Mouse (Mus musculus): ENCODE data around the gene R3hdml. TPM values are rescaled to one million over a fixed set of nuclear protein-coding genes. Genes with fewer than 3 reads are reported as not detected.
A peak's percentile ranks its signal among the peaks of the same experiment; 100 is the strongest.
"Not testable (repeated sequence)": the region's sequence is repeated elsewhere in the genome, so short reads cannot be mapped to it uniquely, and the experiment has no call there.

Gene R3hdml
- not detected for total RNA-seq (2021)
- long read RNA-seq, experiment 1 = 0 reads
- long read RNA-seq, experiment 2, partial matches to known transcripts = 0 of 1 reads
- long read RNA-seq, experiment 2, other reads (novel, unspliced or antisense) = 1 of 1 reads

DNA sequence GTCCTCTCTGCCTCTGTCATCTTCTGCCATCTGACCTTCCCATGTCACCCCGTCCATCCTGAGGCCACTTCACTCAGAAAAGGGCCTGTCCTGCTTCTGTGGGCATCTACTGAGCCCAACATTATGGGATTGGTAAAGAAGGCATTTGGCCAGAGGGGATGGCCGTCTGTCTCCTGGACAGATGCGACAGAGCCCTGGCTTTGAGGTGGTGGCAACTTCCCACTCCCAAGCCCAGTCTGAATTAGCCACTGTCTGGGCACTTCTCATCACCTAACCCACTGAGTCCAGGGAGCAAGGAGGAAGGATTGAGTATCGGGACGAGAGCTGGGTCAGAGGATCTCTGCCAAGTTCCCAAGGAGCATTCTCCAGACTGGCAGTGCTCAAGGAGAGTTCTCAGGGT, at the start of gene R3hdml:
TSS of gene R3hdml (plus strand) at position 301 of the 400 bp plus-strand sequence.
- no peak for DNase-seq

DNA sequence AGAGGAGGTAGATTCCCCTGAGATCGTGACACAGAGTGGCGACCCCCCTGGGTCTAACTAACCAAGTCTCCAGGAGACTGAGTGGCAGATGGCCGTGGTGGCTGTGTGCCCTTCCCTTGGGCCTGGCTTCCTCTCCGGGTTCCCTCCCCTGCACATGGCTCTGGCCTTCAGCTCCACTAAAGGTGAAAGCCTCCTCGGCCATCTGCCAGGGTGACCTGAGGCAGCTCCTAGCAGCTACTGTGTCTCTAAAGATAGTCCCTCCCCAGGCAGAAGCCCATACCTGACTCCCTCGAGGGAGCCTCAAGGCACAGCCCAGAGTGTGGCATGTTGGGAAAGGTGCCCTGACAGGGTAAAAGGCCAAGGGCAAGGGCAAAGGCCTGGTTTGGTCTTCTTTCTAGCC, 48.6 kb upstream of the R3hdml start:
- DNase-seq = no peak

DNA sequence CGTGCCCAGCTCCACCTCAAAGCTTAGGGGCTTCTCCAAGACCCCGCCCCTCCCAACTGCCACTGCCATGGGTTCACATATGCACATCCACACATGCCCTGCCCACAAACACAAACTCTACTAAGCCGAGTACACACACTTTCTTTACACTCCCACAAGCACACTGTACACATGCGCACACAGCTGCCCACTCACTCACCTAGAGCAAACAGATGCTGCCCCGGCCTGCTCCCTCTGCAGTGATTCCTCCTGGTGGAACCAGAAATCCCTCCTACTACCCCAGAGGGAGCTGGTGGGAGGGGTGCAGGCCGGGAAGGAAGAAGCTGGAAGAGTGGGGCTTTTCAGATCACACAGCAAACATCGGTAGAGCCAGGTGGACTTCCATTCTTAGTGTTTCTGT, 48.1 kb upstream of the R3hdml start:
- no peak for DNase-seq

DNA sequence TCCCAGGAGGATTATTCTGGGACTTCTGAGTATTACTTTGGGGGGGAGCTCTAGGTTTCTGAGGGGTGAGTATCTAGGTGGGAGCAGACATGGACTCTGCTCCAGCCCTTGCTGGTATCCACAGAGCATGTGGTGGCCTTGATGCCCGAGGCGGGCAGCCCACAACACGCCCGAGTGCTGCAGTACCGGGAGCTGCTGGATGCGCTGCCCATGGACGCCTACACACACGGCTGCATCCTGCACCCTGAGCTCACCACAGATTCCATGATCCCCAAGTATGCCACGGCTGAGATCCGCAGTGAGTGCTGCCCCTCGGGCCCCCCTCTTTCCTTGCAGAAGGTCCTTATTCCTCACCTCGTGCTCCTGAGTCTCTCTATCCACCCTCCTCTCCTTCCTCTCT, 44.7 kb upstream of the R3hdml start:
- no peak for DNase-seq

DNA sequence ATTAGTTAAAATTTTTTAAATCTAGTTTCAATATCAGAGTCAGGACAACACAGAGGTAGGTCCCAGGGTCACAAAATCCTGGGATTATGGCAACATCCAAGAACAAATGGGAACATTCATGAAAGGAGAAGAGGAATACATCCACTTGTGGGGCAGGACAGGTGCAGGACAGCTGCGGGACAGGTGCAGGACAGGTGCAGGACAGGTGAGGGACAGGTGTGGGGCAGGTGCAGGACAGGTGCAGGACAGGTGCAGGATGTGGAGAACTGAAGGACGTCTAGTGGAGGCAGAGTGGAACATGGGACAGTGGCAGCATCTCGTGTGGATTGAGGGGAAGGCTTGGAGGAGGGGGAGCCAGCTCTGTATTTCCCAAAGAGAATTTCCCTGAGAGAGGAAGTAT, 42.8 kb upstream of the R3hdml start:
- no peak for DNase-seq

DNA sequence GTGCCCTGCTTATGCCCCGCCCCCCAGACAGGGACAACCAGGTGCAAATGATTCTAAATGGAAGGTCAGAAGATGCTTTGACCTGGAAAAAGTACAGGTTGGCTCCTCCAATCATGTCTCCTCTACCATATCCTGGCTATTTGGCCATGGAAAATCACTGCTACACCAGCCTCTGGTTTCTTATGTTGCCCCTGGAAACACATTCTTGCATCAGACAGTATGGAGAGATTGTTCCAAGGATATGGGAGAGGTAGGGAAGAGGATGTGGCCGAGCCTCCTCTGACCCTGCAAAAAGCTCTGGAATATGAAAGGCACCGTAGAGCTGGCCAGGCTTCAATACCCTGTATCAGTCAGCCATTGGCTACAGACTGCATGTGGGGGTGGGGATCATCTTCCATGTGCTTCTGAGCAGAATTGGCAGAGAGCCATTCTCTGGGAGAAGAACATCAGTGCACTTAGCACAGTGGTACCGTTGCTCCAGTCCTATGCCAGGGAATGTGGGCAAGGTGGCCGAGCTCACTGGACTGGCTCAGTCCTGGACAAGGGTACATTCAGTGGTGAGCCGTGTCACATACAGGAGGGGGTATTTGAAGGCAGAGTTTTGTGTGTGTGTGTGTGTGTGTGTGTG, 41.3 kb upstream of the R3hdml start:
- no peak for DNase-seq

DNA sequence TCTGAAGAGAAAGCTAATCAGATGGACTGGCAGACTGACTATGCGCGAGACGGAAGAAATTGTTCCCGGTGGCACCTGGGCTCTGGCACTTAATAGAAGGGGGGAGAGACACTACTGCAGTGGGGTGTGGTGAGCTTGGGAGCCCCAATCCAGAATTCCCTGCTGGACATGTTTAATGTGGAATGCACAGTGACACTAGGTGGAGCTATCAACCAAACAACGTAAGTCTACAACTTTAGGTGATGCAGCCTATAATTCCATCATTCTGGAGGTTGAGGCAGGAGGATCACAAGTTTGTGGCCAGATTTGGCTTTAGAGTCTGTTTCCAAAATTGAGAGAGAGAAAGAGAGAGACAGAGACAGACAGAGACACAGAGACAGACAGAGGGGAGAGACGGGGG, 39.4 kb upstream of the R3hdml start:
- DNase-seq = no peak

DNA sequence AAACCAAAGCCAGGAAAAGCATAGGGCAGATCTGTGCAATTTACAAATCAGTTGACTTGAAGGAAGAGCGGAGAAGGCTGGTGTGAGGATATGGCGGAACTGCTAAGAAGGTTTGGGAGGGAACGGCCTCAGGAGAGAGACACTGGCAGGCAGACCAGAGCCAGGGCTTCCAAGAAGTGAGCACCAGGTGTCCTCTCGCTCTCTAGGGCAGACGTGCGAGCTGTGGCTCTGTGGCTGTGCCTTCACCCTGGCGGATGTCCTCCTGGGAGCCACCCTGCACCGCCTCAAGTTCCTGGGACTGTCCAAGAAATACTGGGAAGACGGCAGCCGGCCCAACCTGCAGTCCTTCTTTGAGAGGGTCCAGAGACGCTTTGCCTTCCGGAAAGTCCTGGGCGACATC, 38.7 kb upstream of the R3hdml start:
- no peak for DNase-seq

DNA sequence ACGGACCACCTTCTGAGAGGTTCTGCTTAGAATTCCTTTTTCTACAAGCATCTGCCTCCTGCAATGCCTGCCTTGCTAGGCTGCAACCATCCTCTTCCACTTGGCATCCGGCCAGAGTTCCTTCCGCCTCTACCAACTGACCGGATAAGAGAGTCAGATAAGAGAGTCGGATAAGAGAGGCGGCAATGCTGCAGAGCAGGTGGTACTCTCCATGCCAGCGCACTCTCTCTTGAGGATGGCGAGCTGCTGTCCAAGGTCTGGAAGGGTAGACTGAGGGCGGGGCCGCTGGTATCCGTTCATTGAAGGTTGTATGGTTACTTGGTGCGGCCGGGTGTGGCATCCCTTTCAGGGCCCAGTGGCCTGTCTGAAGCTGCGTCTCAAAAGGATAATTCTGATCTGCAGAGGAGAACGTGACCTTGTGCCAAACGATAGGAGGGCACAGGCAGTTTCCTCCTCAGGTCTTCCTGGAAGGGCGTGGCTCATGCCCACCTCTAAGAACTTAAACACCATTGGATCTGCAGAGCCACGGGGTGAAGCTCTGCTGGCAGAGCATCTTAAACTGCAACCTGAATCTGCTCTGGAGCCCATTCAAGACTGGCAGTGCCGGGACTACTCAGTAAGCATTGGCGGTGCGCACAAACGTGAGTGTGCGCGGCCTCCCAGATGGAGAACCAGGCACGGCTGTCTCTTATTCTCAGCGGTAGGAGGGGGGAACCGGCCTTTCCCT, 33.4 kb upstream of the R3hdml start:
- DNase-seq = no peak

DNA sequence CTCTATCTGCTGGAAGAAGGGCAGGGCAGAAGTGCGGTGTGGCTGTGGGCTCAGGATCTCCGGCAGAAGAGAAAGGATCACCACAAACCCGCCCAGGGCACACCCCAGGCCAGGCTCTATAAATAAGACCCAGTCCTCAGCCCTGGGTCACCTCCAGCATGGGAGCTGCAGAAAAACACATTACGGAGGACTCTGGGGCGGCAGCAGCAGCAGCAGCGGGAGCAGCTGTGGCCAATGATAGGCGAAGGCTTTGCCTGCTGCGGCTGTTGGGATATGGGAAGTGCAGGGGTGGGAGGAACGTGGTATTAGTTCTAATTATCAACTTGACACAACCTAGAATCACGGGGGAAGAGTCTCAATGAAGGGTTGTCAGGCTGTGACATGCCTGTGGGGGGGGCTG, 32.7 kb upstream of the R3hdml start:
- DNase-seq = no peak

DNA sequence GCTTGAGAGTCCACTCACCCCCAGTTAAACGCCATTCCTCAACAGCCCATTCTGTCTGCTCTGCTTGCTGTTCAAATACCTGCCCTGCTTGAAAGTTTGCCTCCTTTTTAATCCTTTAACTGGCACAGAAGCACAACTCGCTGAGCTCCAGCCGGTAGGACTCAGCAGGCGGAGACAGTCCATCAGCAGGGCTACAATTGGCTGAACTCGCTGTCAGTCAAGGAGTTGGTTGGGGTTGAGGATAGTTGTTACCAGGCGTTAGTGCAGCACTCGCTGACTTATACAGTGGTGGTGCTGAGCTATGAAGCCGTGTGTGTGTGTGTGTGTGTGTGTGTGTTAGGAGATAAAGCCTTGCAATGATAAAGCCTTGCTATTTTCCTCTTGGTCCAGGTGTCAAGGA, 31.5 kb upstream of the R3hdml start:
- DNase-seq = no peak

DNA sequence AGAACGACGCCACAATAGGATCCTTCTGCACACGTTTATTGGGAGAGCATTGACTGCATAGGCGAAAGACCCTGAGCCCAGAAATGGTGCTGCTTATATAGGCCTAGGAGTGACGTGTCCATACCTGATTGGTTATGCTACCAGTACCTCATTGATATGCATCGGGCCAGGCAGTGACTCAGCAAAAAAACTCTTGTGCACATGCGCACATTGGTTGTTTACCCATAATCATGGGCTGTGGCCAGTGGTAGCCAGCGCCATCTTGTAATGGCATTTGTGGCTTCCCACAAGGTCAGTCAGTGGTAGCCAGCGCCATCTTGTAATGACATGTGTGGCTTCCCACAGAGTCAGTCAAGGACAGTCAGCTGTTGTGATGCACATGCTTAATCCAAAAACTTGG, 30.8 kb upstream of the R3hdml start:
- not testable (repeated sequence) for DNase-seq

DNA sequence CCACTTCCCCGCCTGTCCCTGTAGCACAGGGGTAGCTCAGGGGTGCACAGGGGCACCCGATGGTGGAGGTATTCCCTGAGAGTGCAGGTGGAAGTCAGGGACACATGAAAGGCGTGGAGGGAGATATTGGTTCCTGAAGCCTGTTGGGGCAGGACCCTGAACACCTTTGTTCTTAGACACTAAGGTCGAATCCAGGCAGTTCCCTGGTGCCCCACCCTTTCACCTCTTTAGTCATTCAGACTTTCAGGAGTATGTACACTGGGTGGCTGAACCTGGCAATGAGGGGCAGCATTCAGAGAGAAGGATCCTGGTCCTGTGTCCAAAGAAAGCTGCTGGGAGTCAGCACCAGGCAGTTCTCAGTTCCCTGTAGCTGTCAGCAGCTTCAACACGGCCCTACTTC, 29.7 kb upstream of the R3hdml start:
- DNase-seq = no peak

DNA sequence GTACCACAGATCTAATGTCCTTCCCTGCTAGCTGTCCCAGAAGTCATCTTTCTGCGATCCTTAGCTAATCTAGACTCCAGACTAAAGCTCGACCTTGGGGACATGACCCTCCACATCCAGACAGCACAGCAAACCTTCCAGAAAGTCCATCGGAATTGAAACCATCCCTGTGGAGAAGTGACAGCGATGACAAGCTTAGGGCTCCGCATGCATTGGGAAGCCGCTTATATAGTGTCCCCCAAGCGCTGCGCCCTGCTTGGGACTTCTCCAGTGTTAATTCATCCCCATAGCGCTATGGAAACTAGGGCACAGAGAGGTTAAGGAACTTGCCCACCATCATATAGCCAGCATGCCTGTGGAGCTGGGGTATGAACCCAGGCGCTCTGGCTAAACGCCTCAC, 29.3 kb upstream of the R3hdml start:
- DNase-seq = no peak

DNA sequence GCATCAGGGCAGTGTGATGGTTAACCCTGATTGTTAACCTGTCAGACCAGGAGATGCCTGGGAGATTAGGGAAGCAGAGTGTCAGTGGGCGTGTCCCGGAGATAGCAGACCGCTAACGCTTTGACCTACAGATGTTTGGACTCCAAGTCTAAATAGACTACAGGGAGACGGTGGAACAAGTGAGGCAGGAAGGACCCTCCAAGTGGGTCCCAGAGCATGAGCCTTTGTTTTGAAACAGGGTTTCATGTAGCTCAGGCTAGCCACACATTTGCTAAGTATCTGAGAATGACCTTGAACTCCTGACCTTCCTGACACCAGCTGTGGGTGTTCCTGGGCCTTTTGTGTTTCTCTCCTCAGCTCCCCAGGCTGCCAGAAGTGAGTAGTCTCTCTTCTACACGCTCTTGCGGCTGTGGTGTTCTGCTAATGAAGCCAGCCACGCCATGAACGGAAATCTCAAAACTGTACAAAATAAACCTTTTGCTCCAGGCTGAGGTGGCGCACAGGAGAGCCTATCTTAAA, 28.8 kb upstream of the R3hdml start:
- no peak for DNase-seq

DNA sequence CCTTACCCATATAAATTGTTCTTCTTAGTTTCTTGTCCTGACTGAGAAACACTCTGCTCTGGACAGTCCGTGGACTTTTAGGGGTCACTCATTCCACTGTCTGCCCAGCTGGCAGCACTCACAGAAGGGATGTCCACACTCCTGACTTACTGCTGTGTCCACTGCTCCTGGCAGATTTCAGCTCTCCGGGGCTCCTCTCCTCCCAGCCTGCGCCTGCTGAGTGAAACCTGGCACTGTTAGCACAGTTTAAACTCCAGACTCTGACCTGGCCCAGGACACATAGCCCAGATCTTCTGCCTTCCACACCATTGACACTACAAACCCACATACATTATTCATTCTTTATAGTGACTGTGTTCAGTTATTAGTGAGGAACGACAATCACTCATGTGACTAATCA, 28.1 kb upstream of the R3hdml start:
- DNase-seq = no peak

DNA sequence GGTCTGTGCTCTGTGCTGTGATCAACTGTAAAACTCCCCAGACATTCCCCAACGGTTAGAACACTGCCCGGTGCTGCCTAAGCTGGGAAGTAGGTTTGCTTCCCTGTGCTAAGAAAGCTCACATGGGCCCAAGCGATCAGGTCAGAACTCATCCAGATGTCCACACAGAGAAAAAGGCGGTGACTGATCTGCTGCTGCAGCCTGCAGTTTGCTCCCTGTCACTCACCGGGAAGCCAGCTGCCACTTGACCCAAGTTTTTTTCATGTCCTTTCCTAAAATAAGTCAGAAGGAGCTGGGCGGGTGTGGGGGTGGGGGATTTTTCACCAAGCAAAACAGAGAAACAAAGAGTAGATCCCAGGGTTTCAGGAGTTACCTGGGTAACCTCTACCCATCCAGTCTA, 27.6 kb upstream of the R3hdml start:
- DNase-seq = no peak

DNA sequence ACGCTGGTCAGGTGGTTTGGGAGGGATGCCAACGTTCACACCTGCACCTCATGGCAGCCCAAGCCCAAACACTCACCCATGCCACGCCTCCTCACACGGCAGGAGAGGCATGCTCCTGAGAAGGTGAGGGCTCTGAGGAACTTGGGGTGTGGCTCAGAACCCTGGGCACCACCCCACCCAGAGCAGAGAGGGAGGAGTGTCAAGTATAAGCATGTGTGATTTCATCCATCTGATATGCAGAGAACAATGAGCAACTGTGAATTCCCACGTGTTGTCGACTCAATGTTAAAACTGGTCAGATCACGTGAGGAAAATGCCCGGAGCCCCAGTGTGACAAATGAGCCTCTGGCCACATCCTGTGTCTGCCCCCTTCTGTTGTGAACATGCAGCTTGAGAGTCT, 25.3 kb upstream of the R3hdml start:
- no peak for DNase-seq

DNA sequence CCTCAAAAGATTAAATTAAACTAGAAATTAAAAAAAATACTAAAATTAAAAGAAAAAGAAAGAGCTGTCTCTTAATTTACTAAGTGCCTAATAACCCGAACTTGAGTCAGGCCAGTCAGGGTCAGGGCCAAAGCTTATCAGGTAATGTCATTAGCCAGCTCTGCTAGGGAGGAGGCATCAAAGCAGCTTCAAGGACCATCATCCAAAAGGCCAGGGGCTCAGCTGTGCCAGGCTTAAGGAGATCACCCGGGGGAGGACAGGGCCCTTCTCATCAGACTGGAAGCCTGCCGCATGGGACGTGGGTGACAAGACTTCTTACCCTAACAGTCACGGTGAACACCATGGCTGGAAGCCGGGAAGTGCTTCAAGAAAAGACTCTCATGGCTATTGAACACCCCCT, 24.5 kb upstream of the R3hdml start:
- peak; percentile 54 for DNase-seq

DNA sequence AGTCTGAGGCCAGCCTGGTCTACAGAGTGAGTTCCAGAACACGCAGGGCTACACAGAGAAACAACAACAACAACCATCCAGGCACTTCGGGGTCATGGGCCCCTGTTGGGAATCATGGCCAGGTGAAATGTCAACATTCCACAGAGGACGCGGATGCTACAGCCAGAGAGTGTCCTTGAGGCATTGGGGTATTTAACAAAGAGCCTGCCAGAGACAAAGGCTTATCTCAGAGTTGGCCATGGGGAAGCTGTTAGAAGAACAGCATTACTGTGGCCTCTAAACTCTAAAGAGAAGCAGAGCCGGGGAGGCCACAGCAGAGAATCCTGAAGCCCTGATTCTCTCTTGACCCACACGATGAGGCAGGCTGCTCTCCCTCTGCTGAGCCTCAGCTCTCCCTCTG, 23.3 kb upstream of the R3hdml start:
- no peak for DNase-seq

DNA sequence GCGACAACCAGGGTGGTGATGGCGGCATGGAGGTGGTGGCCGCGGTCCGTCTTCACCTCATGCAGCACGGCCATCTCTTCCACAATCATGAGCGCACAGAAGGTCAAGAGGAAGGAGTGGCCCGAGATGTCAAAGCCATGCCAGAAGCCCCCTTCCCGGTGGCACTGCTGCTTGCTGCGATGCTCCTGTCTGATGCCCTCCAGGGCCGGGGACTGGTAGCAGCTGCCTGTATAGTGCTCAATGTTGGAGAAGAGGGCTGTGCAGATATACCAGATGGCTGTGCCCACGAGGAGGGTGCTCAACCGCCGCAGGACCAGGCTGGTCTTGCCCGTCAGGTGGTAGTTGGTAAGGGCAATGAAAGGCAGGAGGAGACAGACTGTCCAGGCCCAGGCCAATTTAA, 22.4 kb upstream of the R3hdml start:
- no peak for DNase-seq

DNA sequence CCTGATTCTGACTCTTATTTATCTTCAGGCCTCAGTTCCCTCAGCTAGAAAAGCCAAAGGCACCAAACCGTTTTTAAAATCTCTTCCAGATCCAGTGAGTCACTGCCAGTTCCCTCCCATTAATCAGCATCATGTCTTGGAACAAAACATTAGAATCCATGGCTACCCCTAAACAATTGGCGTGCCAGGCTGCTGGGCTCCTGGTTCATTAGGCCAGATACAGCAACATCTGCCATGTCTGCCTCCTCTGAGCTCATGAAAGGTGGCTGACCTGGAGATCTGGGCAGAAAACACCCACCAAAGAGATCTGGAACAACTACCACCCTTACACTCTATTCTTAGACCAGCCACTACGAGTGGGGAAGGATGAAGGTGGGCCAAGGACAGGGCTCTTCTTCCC, 21.0 kb upstream of the R3hdml start:
- peak; percentile 62 for DNase-seq

DNA sequence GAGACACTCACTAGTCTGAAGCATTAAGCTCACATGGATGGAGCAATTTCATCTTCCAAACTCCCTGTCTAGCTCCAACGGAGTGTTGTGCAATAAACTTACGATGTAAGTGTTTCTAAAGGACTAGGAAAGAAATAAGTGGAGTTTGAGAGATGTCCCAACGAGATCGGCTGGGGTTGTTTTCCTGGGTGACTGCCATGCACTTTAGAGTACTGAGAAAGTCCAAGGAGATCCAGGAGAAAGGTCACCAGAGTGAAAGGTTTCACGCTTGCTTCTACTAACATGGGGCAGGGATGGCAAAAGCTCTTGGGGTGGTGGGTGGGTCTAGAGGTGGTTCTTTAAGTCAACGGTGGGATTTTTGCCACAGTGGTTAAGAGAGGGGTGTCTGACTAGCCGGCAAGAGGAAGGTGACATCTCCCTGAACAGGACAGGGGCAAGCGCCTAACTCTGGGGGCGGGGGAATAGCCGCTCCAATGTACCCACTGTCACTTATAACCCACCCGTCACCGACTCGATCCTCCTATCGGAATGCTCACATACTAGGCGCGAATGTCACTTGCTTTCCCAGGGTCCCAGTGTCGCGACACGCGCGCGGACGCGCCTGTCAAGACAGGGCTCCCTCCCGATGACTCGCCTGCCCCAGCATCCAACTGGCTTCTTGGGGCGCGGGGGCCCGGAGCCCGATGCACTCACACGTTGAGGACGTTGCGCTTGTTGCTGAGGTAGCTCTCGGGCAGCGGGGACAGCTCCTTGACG, 20.2 kb upstream of the R3hdml start:
- DNase-seq = peak; percentile 58

Data from adrenal gland, postnatal 10 days (tissue).